Mouse (Mus musculus) embryo, embryonic 11 days (tissue): ENCODE results near the gene Pfkfb3.
A peak's percentile ranks its signal among the peaks of the same experiment; 100 is the strongest.

Experiments used
- DNase-seq: peaks from one replicate; pipeline ENCODE4 v3.0.0-alpha.2; 2015

Gene Pfkfb3

GRCm38 (mm10) chr2:11425421-11426131 lies 128.3 kb downstream of the Pfkfb3 start:
- peak; percentile 45 for DNase-seq

DNA sequence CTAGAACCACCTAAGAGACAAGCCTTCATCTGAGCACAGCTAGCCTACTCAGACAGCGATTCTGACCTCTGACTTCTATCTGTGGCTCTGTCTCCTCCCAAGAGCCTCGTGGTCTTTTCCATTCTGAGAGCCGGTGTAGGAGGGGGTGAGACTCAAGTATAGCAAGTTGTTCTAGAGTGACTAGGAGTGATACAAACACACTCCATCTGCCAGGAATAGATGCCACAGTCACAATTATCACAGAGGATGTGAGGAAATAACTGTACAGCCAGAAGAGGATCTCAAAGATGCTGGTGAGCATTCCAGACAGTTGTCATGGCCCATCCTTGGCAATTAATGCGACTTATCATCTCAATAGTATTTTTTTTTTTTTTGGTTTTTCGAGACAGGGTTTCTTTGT lies 129.6 kb downstream of the Pfkfb3 start:
- DNase-seq = no peak

DNA sequence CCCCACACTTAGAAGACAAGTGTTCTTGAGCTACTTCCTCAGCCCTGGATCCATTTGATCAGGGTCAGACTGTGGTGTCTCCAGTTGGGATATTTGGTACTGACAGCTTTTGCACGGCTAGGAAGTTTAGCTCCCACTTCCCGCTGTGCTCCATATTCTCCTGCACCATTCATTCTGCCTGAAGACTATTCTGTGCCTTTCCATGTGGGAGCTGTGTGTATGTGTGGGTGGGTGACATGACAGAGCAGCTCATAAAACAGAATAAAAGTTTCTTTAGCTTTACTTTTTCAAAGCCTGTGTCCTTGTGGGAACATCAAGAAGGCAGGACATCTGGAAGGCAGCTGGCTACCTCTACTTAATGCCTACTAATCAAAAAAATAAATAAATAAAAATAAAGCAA lies 130.5 kb downstream of the Pfkfb3 start:
- no peak for DNase-seq

DNA sequence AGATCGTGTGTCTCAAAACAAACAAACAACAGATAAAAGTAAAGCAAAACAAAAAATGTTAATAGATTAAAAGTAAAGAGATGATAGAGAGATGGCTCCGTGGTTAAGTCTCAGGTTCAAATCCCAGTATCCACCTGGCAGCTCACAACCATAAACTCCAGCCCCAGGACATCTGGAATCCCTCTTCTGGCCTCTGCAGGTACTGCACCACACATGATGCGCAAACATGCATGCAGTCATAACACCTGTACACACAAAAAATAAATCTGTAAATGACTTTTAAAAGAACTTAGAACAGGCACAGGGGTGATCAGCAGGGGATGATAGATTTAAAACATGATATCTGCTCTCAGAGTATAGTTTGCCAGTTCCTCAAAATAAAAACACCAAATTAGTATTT lies 131.5 kb downstream of the Pfkfb3 start:
- DNase-seq = no peak
